Mouse (Mus musculus): ENCODE measurements at regions not wholly inside any gene's neighbourhood (a gene's known extent, or its start where the extent isn't known, plus 50 kb on each side); places are given as distances from the start of the nearest gene placed in this dataset.

DNA sequence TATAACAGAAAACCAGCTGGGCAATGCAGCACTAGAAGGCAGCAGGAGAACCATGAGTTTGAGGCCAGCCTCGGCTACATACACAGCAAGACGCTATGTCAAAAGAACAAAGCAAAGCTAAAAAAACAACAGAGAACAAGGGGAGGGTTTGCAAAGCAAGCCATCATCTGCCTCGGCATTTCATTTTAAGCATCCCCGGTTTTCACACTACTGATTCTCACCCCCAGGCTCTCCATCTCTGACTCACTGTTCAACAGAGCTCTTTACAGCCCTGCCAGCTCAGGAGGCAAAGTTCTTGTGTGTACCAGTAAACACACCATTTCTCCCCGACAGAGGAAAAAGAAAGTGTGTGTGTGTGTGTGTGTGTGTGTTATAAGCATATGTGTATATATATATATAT is 571.6 kb upstream of the Gm10131 start:
- 77% methylated on average over 5 of the region's 5 CpGs for WGBS
- Histone ChIP-seq H3K4me3 (replicated peaks; ENCODE audit: control insufficient read depth, low read depth, low read length) (no peak overlapping the region), H3K27ac (ENCODE audit: control insufficient read depth, insufficient read depth, low read depth, low read length, poor library complexity) (no peak overlapping the region), H3K4me1 (ENCODE audit: control insufficient read depth, insufficient read depth, low read length) (no peaks in the 10 kb centered on the region)
- TF ChIP-seq POLR2A (IDR thresholded peaks at IDR 0.05; ENCODE audit: borderline replicate concordance, control insufficient read depth, low read depth, low read length): no peak

DNA sequence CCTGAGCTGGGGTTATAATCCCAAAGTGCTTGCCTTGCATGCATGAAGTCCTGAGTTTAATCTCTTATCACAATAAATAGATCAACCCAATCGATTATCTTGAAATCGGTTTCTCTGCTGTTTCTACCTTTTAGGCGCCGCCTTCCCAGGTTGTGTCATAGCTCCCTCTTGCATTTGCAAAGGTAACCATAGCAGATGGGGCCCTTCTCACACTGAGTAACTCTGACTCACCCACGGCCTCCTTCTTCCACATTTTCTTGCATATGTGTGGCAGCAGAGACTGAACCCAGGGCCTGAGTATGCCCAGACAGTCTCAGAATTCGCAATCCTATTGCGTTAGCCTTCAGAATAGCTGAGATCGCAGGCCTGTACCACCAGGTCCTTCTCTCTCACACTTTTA is 570.7 kb upstream of the Gm10131 start:
- no peaks in the 10 kb centered on the region for H3K4me1 ChIP-seq (ENCODE audit: control insufficient read depth, insufficient read depth, low read length)
- no peak overlapping the region for H3K4me3 ChIP-seq (replicated peaks; ENCODE audit: control insufficient read depth, low read depth, low read length)
- TF ChIP-seq POLR2A (IDR thresholded peaks at IDR 0.05; ENCODE audit: borderline replicate concordance, control insufficient read depth, low read depth, low read length): no peak
- H3K27ac ChIP-seq (ENCODE audit: control insufficient read depth, insufficient read depth, low read depth, low read length, poor library complexity): no peak overlapping the region
- WGBS: 86% methylated on average over 8 of the region's 8 CpGs

DNA sequence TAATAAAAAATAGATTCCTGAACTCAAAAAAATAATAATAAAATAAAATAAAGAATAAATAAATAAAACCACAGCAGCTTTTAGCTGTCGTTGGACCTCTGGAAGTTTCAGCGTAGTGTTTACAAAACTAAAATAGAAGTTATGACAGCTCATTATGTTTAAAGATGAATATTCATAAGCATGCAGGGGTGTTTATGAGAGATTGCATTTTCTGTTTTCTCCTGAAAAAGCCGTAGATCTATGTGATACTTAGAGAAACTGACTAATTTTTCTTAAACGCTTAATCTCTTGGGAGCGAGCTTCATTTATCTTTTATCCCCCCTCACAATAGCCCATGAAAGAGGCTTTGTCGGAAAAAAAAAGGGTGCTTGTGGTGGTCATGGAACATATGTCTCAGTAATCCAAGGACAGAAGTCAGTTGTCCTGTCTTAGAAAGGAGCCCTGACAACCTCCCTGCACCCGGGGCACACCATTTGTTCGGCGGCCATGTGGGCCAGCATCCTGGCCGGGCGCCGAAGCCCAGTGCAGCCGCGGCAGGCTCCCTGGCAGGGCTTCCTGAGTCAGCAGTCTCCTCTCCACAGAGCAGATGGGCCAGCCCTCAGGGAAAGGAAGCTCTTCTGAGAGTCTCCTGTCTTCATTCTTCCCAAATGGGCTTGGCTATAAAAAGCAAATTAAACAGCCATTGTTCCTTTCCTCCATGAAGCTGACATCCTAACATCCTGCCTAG is 568.2 kb upstream of the Gm10131 start:
- TF ChIP-seq POLR2A (IDR thresholded peaks at IDR 0.05; ENCODE audit: borderline replicate concordance, control insufficient read depth, low read depth, low read length): no peak
- no peak for TF ChIP-seq CTCF (IDR thresholded peaks at IDR 0.05; ENCODE audit: control insufficient read depth, insufficient read depth, low read length)
- Histone ChIP-seq H3K4me3 (replicated peaks; ENCODE audit: control insufficient read depth, low read depth, low read length) (no peak overlapping the region), H3K4me1 (ENCODE audit: control insufficient read depth, insufficient read depth, low read length) (no peaks in the 10 kb centered on the region), H3K27ac (ENCODE audit: control insufficient read depth, insufficient read depth, low read depth, low read length, poor library complexity) (no peak overlapping the region)
- WGBS: 82% methylated on average over 14 of the region's 14 CpGs

DNA sequence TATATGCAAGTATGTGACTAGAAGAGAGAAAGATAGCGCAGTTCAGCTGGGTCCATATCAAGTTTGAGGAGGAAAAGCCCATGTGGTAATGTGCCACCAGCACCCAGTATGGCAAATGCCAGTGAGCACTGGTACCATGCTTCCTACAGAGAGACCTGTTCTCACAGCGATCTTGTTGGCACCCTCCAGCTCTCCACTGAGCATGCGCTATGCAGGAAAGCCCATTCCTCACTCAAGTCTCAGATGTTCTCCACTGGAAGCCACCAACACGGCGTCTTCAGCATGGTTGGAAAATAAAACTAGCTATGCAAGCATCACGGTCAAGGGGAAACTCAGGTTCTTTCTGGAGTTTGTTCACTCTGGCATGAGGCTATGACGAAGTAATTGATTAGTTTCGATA is 567.3 kb upstream of the Gm10131 start:
- H3K4me1 ChIP-seq (ENCODE audit: control insufficient read depth, insufficient read depth, low read length): no peaks in the 10 kb centered on the region
- WGBS: 92% methylated on average over 8 of the region's 8 CpGs
- TF ChIP-seq CTCF (IDR thresholded peaks at IDR 0.05; ENCODE audit: control insufficient read depth, insufficient read depth, low read length): no peak
- TF ChIP-seq POLR2A (IDR thresholded peaks at IDR 0.05; ENCODE audit: borderline replicate concordance, control insufficient read depth, low read depth, low read length): no peak
- H3K4me3 ChIP-seq (replicated peaks; ENCODE audit: control insufficient read depth, low read depth, low read length): no peak overlapping the region
- H3K27ac ChIP-seq (ENCODE audit: control insufficient read depth, insufficient read depth, low read depth, low read length, poor library complexity): no peak overlapping the region

DNA sequence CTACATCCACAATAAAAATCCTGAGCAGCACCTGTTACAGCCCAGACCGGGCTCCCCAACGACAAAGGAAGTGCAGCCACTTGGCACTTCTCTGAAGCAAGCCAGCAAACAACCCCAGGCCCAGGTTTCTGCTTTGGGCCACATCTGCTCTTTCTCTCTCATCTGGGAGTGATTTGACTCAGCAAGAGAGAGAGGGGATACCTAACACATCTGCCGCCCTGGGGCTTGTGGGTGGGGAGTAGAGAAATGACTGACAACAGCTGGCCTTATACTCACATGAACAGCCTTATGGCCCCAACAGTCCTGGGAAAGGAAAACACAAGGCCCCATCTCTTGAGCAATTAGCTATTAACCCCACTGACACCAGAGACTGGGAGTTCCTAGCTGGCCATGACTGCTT is 560.2 kb upstream of the Gm10131 start:
- no peak overlapping the region for H3K4me3 ChIP-seq (replicated peaks; ENCODE audit: control insufficient read depth, low read depth, low read length)
- H3K4me1 ChIP-seq (ENCODE audit: control insufficient read depth, insufficient read depth, low read length): no peaks in the 10 kb centered on the region
- no peak overlapping the region for H3K27ac ChIP-seq (ENCODE audit: control insufficient read depth, insufficient read depth, low read depth, low read length, poor library complexity)
- 2% methylated on average over 3 of the region's 3 CpGs for WGBS
- TF ChIP-seq CTCF (IDR thresholded peaks at IDR 0.05; ENCODE audit: control insufficient read depth, insufficient read depth, low read length) (no peak), POLR2A (IDR thresholded peaks at IDR 0.05; ENCODE audit: borderline replicate concordance, control insufficient read depth, low read depth, low read length) (no peak)

DNA sequence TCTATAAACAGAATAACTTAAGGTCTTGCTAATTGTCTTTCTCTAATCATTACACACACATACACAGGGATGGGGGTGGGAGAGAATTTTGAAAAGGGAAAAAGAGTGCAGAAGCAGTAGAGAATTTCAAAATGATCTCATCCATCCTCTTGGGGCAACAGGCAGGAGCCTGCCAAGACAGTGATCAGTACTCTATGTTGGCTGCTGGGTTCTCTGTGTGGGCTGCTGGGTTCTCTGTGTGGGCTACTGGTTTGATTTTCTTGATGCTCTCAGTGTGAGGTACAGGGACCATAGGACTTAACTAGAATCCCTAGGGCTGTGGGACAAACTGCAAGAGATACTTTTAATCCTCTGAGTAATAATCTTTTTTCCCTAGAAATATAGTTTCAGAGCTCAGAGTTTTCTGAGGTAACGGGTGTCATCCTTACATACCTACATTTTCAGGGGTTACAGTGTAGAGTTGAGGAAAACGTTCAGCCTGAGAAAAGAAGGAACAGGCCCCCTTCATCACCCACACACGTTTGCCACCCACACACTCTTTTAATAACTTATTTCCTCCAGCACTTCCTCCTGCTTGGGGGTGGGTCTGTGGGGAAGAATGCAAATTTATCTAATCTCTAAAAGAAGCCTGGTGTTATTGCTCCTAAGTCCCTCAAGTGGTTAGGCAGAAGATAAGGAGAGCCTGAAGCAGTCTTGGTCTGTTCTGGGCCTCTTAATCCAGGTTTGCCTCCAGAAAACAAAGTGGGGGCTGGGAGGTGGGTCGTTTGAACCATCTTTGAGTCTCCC is 559.6 kb upstream of the Gm10131 start:
- no peak overlapping the region for H3K27ac ChIP-seq (ENCODE audit: control insufficient read depth, insufficient read depth, low read depth, low read length, poor library complexity)
- no peaks in the 10 kb centered on the region for H3K4me1 ChIP-seq (ENCODE audit: control insufficient read depth, insufficient read depth, low read length)
- WGBS: 5% methylated on average over 4 of the region's 4 CpGs
- TF ChIP-seq CTCF (IDR thresholded peaks at IDR 0.05; ENCODE audit: control insufficient read depth, insufficient read depth, low read length): no peak
- no peak for TF ChIP-seq POLR2A (IDR thresholded peaks at IDR 0.05; ENCODE audit: borderline replicate concordance, control insufficient read depth, low read depth, low read length)
- H3K4me3 ChIP-seq (replicated peaks; ENCODE audit: control insufficient read depth, low read depth, low read length): no peak overlapping the region

DNA sequence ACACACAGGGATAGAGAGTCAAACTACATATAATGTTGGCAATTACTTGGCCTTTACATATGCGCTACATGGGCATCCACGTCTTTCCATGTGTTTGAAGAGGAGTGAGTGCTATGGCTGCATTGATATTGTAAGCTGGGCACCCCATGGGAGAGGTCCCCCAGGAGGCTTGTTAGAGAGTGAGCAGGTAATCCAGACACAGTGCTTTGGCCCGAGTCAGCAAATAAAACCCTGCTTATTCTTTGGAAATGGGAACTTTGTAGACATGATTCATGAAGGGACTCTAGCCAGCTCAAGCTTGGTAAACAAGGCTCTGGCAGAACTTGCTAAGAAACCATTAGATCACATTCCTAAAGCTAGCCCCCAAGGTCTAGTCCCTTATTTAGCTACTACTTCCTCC is 557.6 kb upstream of the Gm10131 start:
- Histone ChIP-seq H3K4me3 (replicated peaks; ENCODE audit: control insufficient read depth, low read depth, low read length) (no peak overlapping the region), H3K4me1 (ENCODE audit: control insufficient read depth, insufficient read depth, low read length) (no peaks in the 10 kb centered on the region; the same call in 1 of the 2 replicates), H3K27ac (ENCODE audit: control insufficient read depth, insufficient read depth, low read depth, low read length, poor library complexity) (no peak overlapping the region)
- TF ChIP-seq POLR2A (IDR thresholded peaks at IDR 0.05; ENCODE audit: borderline replicate concordance, control insufficient read depth, low read depth, low read length): no peak
- TF ChIP-seq CTCF (IDR thresholded peaks at IDR 0.05; ENCODE audit: control insufficient read depth, insufficient read depth, low read length): no peak
- WGBS: 74% methylated on average over 3 of the region's 3 CpGs

DNA sequence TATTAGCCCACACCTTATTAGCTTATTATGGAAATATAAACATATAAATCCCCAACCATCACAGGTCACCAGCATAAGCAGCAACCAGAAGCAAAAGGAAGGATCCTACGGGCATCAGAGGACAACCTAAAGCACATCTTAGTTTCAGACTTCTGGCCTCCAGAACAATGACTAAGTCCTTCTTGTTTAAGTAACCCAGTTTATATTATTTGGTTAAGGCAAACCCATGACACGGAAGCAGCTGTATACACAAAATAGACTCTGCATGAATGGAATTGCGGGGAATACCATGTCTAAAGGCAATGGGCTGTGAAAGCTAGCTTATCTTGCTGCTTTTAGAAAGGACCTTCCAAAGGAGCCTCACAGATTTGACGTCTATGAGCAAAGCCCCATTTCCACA is 552.9 kb upstream of the Gm10131 start:
- WGBS: 88% methylated on average over 4 of the region's 4 CpGs
- no peak overlapping the region for H3K4me3 ChIP-seq (replicated peaks; ENCODE audit: control insufficient read depth, low read depth, low read length)
- H3K4me1 ChIP-seq (ENCODE audit: control insufficient read depth, insufficient read depth, low read length): no peaks in the 10 kb centered on the region; the same call in 1 of the 2 replicates
- TF ChIP-seq POLR2A (IDR thresholded peaks at IDR 0.05; ENCODE audit: borderline replicate concordance, control insufficient read depth, low read depth, low read length): no peak
- no peak for TF ChIP-seq CTCF (IDR thresholded peaks at IDR 0.05; ENCODE audit: control insufficient read depth, insufficient read depth, low read length)
- H3K27ac ChIP-seq (ENCODE audit: control insufficient read depth, insufficient read depth, low read depth, low read length, poor library complexity): no peak overlapping the region
